Mouse (Mus musculus): Measurements from ENCODE around the gene Wdr74.

Wdr74 gene

GRCm38 (mm10) chr19:8741243-8741869, 5.7 kb downstream of the Wdr74 start, which contains the start of gene Stx5a:
TSS of gene Stx5a (plus strand) at chr19:8741413.
- peak; percentile 100 for DNase-seq (ENCODE audit: low read depth, low spot score)

GRCm38 (mm10) chr19:8742176-8742575, 6.5 kb downstream of the Wdr74 start:
- no peak for DNase-seq (ENCODE audit: low read depth, low spot score)

GRCm38 (mm10) chr19:8745382-8745781, 9.8 kb downstream of the Wdr74 start:
- no peak for DNase-seq (ENCODE audit: low read depth, low spot score)

GRCm38 (mm10) chr19:8747368-8747767, 11.7 kb downstream of the Wdr74 start:
- DNase-seq (ENCODE audit: low read depth, low spot score) = peak; percentile 72

- DNase-seq (ENCODE audit: low read depth, low spot score) = peak; percentile 17
These were observed 20.0 kb downstream of the Wdr74 start for GRCm38 (mm10) chr19:8755652-8756051.

GRCm38 (mm10) chr19:8756635-8757387, 21.2 kb downstream of the Wdr74 start, which contains the start of gene Nxf1:
TSS of gene Nxf1 (plus strand) at chr19:8757073.
- peak; percentile 91 for DNase-seq (ENCODE audit: low read depth, low spot score)

- DNase-seq (ENCODE audit: low read depth, low spot score) = peak; percentile 40
These were observed 21.9 kb downstream of the Wdr74 start for GRCm38 (mm10) chr19:8757471-8757998.

GRCm38 (mm10) chr19:8758899-8759298, 23.3 kb downstream of the Wdr74 start:
- no peak for DNase-seq (ENCODE audit: low read depth, low spot score)

- DNase-seq (ENCODE audit: low read depth, low spot score) = no peak
These were observed 25.1 kb downstream of the Wdr74 start for GRCm38 (mm10) chr19:8760757-8761156.

GRCm38 (mm10) chr19:8763276-8763675, 27.6 kb downstream of the Wdr74 start:
- no peak for DNase-seq (ENCODE audit: low read depth, low spot score)

GRCm38 (mm10) chr19:8765562-8765961, 29.9 kb downstream of the Wdr74 start:
- DNase-seq (ENCODE audit: low read depth, low spot score) = no peak

- no peak for DNase-seq (ENCODE audit: low read depth, low spot score)
These were observed 35.1 kb downstream of the Wdr74 start, which contains the start of gene Tmem223 for GRCm38 (mm10) chr19:8770567-8771270. TSS of gene Tmem223 (plus strand) at chr19:8770996.

GRCm38 (mm10) chr19:8772996-8773395, 37.4 kb downstream of the Wdr74 start:
- no peak for DNase-seq (ENCODE audit: low read depth, low spot score)

- DNase-seq (ENCODE audit: low read depth, low spot score) = peak; percentile 22
These were observed 37.8 kb downstream of the Wdr74 start for GRCm38 (mm10) chr19:8773409-8773808.

GRCm38 (mm10) chr19:8774086-8774835, 38.6 kb downstream of the Wdr74 start, which contains the start of gene Tmem179b:
TSS of gene Tmem179b (minus strand) at chr19:8774467.
- peak; percentile 97 for DNase-seq (ENCODE audit: low read depth, low spot score)

GRCm38 (mm10) chr19:8774951-8775421, 39.4 kb downstream of the Wdr74 start:
- peak; percentile 42 for DNase-seq (ENCODE audit: low read depth, low spot score)

- peak; percentile 99 for DNase-seq (ENCODE audit: low read depth, low spot score)
These were observed 50.6 kb downstream of the Wdr74 start, which contains the start of gene Taf6l for GRCm38 (mm10) chr19:8786008-8786781. TSS of gene Taf6l (minus strand) at chr19:8786417.

GRCm38 (mm10) chr19:8788521-8788920, 52.9 kb downstream of the Wdr74 start:
- DNase-seq (ENCODE audit: low read depth, low spot score) = no peak

- DNase-seq (ENCODE audit: low read depth, low spot score) = no peak
These were observed 53.5 kb downstream of the Wdr74 start for GRCm38 (mm10) chr19:8789171-8789570.

- DNase-seq (ENCODE audit: low read depth, low spot score) = no peak
These were observed 54.5 kb downstream of the Wdr74 start for GRCm38 (mm10) chr19:8790171-8790570.

All from 3T3-L1 (cell line).